ENCODE assay signal across 15 mouse cellular contexts in the genomic region with DNA sequence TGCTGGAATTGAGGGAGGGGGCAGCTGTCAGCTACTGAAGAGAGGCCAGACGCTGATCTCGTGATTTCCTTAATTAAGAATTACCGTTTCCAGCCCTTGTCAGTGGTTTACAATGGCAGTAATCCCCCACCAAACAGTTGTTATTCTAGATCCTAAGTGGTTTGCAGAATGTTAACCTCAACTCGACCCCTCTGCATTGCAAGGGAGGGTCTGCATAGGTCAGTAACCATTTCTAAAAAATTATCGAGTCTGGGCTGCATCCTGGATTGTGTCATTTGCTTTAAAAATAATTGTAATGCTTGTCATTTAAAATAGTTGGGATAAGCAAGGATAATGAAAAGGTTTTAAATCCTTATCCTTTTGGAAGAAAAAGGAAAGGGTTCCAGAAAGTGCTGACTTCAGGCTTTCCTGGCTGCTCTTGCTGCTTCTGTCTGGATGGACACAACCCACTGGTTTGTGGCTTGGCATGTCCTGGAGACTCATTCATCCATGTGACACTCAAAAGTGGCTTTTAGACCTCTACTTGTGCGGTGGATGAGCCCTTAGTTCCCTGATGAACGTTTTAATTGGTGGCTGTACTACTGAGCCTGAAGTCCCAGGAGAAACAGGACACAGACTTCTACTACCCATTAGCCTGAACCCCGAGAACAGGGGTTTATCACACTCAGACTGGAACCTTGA.
A peak's percentile ranks its signal among the peaks of the same experiment; 100 is the strongest.
DNase-seq lines count a peak whose midpoint lies in the region; ATAC-seq and TF ChIP-seq lines count a peak whose summit lies in the region.
"Had no signal": no experiment of that assay in that cellular context is flagged by ENCODE, and none has a peak within 500 bp of the region (broad histone marks: within the 10 kb centered on the region; RNA-seq: fewer than 3 reads in every experiment).

No protein-coding gene starts in this region.

- no peak overlapping the region for H3K4me3 ChIP-seq in kidney, adult 2 months (ENCODE audit: insufficient read depth, low read depth, low read length)
- no peak overlapping the region for H3K4me3 ChIP-seq in embryonic facial prominence, embryonic 11.5 days (ENCODE audit: low read depth, low read length)
- H3K4me3 ChIP-seq: heart, embryonic 13.5 days; layer of hippocampus, adult 2 months; limb, embryonic 13.5 days; liver, embryonic 15.5 days had no signal

- intact Hi-C loops in left cerebral cortex, postnatal 25 days (cut with DNase I) = no loop called here

- H3K27me3 ChIP-seq in kidney, adult 2 months (replicated peaks; ENCODE audit: control insufficient read depth, insufficient read depth, low read length) = no peaks in the 10 kb centered on the region
- H3K27me3 ChIP-seq in Patski = no peaks in the 10 kb centered on the region
- no peaks in the 10 kb centered on the region for H3K27me3 ChIP-seq in embryonic facial prominence, embryonic 11.5 days (ENCODE audit: control insufficient read depth, insufficient read depth, low read length)
- H3K27me3 ChIP-seq: heart, embryonic 13.5 days; limb, embryonic 13.5 days; liver, embryonic 15.5 days had no signal

- CTCF ChIA-PET in Patski (lab: Charles Lee) = no interaction called here

- DNase-seq in kidney, adult 2 months = peak; percentile 55
- DNase-seq in kidney, adult 11 months = no peak
- DNase-seq in Patski (ENCODE audit: low read depth, low spot score) = no peak
- peak; percentile 53 for DNase-seq in embryonic facial prominence, embryonic 11.5 days (ENCODE audit: low spot score)
- DNase-seq in kidney, postnatal 25 days = peak; percentile 26 to 42
- DNase-seq in left cerebral cortex, postnatal 25 days (ENCODE audit: low spot score in 2 of 2) = no peak
- no peak for DNase-seq in thymus, postnatal 0 days (ENCODE audit: low spot score)
- no peak for DNase-seq in urinary bladder, postnatal 36 days (ENCODE audit: low spot score in 2 of 2)
- DNase-seq: B cell, adult 2 months; cerebellum, adult 11 months; thymus, postnatal 4 days had no signal

- no peak for TF ChIP-seq POLR2A in kidney, adult 2 months (IDR thresholded peaks at IDR 0.05; ENCODE audit: low read depth, low read length)

- in situ Hi-C loops in Patski (cut with MboI; ENCODE audit: low pct_unique_long_range_greater_than_20kb) = no loop called here

- no peaks in the 10 kb centered on the region for H3K4me1 ChIP-seq in kidney, adult 2 months (ENCODE audit: control insufficient read depth, insufficient read depth, low read length)
- no peaks in the 10 kb centered on the region for H3K4me1 ChIP-seq in embryonic facial prominence, embryonic 11.5 days (ENCODE audit: control insufficient read depth, insufficient read depth, low read length)
- H3K4me1 ChIP-seq: liver, embryonic 15.5 days had no signal

- 47% methylated on average over 8 of the region's 8 CpGs for WGBS in kidney, adult 2 months
- 16% methylated on average over 8 of the region's 8 CpGs for WGBS in embryonic facial prominence, embryonic 11.5 days

- no peaks in the 10 kb centered on the region for H3K9me3 ChIP-seq in embryonic facial prominence, embryonic 11.5 days (replicated peaks; ENCODE audit: control insufficient read depth, low read length)
- H3K9me3 ChIP-seq: heart, embryonic 13.5 days; limb, embryonic 13.5 days; liver, embryonic 15.5 days had no signal

- no peak overlapping the region for H3K9ac ChIP-seq in embryonic facial prominence, embryonic 11.5 days (replicated peaks; ENCODE audit: low read length)
- H3K9ac ChIP-seq: heart, embryonic 13.5 days; limb, embryonic 13.5 days; liver, embryonic 15.5 days had no signal

- no peaks in the 10 kb centered on the region for H3K36me3 ChIP-seq in kidney, adult 2 months (ENCODE audit: control insufficient read depth, insufficient read depth, low read length)
- H3K36me3 ChIP-seq in embryonic facial prominence, embryonic 11.5 days (replicated peaks; ENCODE audit: control insufficient read depth, insufficient read depth, low read depth, low read length) = no peaks in the 10 kb centered on the region
- H3K36me3 ChIP-seq: heart, embryonic 13.5 days; limb, embryonic 13.5 days; liver, embryonic 15.5 days had no signal

- no peak overlapping the region for H3K4me2 ChIP-seq in embryonic facial prominence, embryonic 11.5 days (ENCODE audit: low read depth, low read length)
- H3K4me2 ChIP-seq: heart, embryonic 13.5 days; limb, embryonic 13.5 days; liver, embryonic 15.5 days had no signal

- peak; percentile 50 for ATAC-seq in Patski
- ATAC-seq in embryonic facial prominence, embryonic 11.5 days (replicated peaks; ENCODE audit: insufficient number of reproducible peaks, low FRiP score, low TSS enrichment, low read depth) = 0 out of 2 replicates have a peak, but pooled peaks have one; percentile 24

- POLR2A ChIA-PET in Patski (lab: Charles Lee) = no interaction called here

- TF ChIP-seq CTCF in kidney, adult 2 months (conservative IDR thresholded peaks at IDR 0.05; ENCODE audit: insufficient read depth, insufficient read length, low read depth, low read length) = no peak
- no peak for TF ChIP-seq CTCF in Patski (IDR thresholded peaks at IDR 0.05)

- no peak overlapping the region for H3K27ac ChIP-seq in kidney, adult 2 months (ENCODE audit: insufficient read depth, low read depth, low read length)
- H3K27ac ChIP-seq in embryonic facial prominence, embryonic 11.5 days (replicated peaks; ENCODE audit: low read depth, low read length) = no peak overlapping the region
- H3K27ac ChIP-seq: heart, embryonic 13.5 days; layer of hippocampus, adult 2 months; limb, embryonic 13.5 days; liver, embryonic 15.5 days had no signal

Comparison
In these comparisons a context has a peak if more than half of its experiments do, and no peak if none do; other contexts are left out.
1. DNase-seq: peak in kidney, adult 2 months (single experiment), embryonic facial prominence, embryonic 11.5 days (single experiment) and kidney, postnatal 25 days (2 of 2); none in kidney, adult 11 months (single experiment), Patski (single experiment), left cerebral cortex, postnatal 25 days (0 of 2), thymus, postnatal 0 days (single experiment) and urinary bladder, postnatal 36 days (0 of 2).